Mouse (Mus musculus): ENCODE results near the gene Cttnbp2nl.

The Cttnbp2nl gene

DNA sequence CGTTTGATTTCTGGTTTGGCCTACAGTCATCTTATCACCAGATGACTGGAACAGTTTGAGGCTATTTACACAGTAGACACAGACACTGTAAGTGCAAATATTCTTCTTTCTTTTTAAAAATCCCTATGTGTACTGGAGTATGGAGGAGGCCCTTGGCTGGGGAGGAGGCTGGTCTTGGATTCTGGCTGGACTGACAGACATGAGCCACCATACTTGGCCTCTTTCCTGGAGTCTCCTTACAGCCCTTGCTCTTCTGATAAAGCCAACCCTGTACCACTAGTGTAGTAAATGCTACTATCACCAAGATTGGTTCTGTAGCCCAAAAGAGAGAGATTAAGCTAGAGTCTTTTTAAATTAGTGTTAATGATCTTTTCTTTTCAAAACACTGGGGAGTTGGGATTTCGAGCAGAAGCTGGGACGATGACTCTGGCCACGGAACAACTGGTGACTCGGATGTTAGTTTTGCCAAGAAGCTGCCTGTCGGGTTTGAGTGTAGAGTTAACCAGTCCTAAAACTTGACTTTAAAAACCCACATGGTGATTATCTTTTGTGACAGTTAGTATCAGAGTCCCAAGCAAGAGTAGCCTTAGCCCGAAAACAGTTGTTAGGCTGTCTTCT lies 40.1 kb downstream of the Cttnbp2nl start:
- DNase-seq = no peak

DNA sequence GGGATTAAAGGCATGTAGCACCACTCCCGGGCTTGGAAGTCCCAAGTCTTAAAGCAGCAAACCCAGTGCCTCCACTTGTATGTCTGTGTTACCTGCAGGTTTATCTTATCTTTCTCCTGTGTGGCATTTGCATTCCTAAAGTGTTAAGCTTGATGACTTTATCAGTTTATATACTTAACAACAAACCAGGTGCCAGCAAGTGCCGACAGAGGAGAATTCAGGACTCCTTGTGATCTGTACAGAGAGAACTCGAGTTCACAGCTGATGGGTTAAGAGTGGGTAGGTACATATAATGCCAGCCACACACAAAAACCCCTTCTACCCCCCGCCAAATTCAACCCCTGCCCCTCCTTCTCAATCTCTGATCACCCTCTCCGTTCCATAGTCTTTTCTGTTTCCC lies 41.1 kb downstream of the Cttnbp2nl start:
- DNase-seq = no peak

GRCm38 (mm10) chr3:105010681-105011339 lies 42.1 kb downstream of the Cttnbp2nl start:
- no peak for DNase-seq

- no peak for DNase-seq
These were observed 44.9 kb downstream of the Cttnbp2nl start for GRCm38 (mm10) chr3:105008070-105008469.

- DNase-seq = no peak
These were observed 46.8 kb downstream of the Cttnbp2nl start for GRCm38 (mm10) chr3:105006101-105006500.

DNA sequence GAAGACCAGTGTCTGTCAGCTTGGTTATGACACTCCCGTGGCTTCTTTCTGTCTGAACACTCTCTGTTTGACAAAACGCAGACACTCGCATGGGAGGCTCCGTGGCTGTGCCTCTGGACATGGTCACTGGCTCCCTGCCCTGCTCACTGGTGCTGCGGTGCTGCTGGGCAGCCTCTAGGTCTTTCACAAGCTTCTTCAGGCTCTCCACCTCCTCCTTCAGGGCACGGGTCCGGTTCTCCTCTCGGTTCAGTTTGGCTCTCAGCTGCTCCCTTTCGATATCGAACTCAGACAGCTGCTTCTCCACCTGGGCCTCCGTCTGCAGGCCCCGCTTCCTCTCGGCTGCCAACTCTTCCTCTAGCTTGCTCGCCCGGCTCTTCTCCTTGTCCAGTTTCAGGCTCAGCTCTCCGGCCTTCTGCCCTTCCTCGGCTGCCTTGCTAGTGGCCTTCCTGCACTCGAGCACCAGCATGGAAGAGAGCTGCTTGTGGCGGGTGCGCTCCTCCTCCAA lies 47.3 kb downstream of the Cttnbp2nl start:
- DNase-seq = no peak

GRCm38 (mm10) chr3:105005011-105005410 lies 47.9 kb downstream of the Cttnbp2nl start:
- DNase-seq = no peak

DNA sequence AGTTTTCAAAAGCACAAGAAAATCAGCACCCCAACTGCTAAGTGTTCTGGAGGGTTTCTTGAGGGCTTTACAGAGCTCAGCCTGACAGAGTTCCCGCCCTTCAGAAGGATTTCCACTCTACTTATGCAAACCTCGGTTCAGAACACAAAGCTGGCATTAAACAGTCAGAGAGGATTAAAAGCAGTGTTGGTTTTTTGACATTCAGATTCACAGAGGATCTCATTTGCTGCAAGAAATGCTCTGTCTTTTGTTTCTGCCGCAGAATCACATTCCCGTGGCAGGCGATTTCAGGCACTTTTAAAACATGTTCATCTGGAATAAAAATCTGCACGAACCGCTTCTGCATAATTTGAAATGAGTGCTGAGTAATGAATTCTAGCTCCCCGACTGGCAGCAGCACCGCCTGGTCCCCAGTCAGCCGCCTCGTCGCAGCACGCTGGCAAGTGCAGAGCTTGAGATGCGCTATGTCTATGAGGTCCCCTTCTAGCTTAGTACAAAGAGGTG lies 48.9 kb downstream of the Cttnbp2nl start:
- no peak for DNase-seq

- no peak for DNase-seq
These were observed 51.6 kb downstream of the Cttnbp2nl start for GRCm38 (mm10) chr3:105001374-105001773.

DNA sequence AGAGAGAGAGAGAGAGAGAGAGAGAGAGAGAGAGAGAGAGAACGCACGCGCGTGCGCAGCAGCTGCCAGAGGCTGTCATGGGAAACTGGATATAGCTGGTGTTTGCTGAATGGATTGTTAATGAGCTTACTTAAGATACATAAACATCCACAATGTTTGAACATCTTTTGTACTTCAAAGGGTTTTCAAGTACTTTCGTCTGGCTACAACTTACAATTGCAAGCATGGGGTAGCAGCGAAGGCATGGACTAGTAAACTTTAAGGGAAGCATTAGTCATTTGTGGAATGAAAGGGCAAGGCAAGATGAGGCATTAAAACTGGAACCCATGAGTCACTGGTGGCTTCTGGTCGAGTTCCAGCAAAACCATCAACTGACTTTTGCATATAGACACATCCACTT lies 52.4 kb downstream of the Cttnbp2nl start:
- DNase-seq = no peak

DNA sequence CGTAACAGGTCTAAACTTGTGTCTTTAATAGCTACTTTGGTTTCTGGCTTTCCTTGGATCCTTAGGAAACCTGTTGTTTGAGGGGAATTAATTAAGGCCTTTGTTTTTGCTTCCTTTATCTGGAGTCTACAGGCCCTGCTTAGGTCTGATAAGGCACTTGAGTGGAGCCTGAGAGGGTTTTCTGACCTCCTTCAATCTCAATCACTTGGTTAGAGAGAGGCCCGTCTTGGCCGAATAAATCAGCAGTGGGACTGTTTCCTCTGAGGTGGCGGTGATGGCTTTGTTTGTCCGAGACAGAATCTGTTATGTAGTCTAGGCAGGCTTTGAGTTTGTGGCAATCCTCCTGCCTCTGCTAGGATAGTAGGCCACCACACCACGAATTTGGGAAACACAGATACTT lies 55.4 kb downstream of the Cttnbp2nl start:
- no peak for DNase-seq

DNA sequence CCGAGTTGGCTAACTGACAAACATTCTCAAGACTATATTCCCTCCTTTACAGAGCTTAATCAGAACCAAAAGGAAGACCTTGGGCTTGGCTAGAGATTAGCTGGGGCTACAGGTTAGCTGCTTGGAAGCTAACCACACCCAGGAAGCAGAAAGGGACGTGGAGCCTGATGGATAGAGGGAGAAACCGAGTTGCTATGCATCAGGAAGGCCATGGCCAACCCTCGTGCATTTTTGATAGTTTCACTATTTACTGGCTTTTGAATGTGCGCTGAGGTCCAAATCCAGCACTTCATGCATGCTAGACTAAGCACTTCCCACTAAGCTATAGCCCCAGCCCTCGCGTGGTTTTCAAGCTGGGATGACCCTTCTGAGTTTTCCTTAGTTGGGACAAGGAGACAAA lies 57.2 kb downstream of the Cttnbp2nl start:
- no peak for DNase-seq

- DNase-seq = no peak
These were observed 58.5 kb downstream of the Cttnbp2nl start for GRCm38 (mm10) chr3:104994415-104994841.

DNA sequence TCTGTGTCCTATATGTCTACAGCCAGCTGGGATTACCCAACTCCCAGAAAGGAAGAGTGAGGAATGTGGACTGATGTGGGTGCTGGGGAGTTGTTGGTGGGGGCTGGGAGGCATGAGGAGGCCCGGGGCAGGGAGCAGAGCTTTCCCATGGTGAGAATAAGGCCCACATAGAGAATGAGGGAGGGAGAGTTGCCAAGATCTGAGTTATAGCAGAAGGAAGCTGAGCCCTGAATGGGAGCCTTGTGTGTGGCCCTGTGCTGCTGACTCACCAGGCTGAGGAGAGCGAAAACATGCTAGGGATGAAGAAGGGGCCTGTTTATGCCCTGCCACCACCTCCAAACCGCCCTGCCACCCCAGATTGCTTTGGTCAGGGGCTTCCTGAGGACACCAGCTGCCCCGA lies 59.1 kb downstream of the Cttnbp2nl start:
- no peak for DNase-seq

DNA sequence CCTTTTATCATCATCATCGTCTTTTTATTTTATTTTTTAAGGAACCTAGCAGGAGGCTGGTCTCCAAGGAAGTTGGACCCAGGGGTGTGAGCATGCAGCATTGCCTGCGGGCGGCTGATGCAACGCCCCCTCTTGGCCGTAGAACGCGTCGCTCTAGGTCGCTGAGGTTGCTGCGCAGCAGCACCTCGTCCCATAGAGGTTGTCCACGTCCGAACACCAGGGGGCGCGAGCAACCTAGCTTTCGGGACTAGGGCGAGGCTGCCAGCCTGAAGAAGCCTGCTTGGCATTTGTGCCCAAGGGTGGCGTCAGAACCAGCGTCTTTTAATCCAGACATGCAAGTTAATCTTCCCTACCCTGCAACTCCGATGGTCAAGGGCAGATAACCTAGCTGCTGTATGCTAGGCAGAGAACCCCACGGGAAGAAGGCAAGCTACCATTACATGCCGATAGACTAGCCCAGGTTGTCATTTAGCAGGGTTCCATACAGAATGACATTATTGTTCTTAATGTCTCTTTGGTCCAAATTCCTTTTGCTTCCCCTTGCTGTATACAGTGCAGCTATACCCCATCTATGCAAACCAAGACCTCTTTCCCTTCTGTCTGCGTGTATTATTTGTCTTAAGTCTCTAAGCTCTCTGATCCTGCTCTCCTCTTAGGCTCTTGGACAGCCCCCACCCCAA lies 60.1 kb downstream of the Cttnbp2nl start:
- peak; percentile 89 for DNase-seq

DNA sequence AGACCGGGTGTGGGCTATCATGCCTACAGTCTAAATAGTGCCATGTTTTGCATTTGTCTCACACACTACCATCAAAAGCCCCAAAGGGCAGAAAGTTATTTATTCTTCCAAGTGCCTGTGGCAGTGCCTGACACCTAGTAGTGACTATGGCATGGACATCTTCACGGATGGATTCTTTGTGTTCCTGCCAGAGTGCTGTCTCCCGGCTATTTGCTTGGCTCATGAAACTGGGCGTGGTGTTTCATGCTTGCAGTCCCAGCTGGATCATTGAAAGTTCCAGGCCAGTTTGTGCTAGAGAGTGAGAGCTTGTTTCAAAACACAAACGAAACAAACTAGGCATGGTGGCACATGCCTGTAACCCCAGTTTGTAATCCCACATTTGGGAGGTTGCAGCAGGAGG lies 61.2 kb downstream of the Cttnbp2nl start:
- no peak for DNase-seq

DNA sequence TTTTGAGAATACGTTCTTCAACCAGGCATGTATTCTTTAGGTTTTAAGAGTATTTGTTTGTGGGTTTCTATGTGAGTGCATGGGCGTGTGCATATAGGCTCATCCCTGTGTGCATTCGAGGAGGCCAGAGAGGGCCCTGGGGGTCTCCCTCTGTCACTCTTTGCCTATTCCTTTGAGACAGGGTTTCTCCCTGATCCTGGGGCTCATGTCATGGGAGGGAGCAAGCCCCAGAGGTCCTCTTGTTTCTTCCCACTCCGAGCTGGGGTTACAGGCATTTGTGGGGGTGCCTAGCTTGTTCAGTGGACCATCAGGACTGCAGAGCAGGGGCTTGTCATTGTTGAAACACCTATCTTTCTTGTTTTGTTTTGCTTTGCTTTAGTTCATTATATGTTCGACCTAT lies 65.1 kb downstream of the Cttnbp2nl start:
- no peak for DNase-seq

GRCm38 (mm10) chr3:104979735-104980134 lies 73.2 kb downstream of the Cttnbp2nl start:
- DNase-seq = no peak

DNA sequence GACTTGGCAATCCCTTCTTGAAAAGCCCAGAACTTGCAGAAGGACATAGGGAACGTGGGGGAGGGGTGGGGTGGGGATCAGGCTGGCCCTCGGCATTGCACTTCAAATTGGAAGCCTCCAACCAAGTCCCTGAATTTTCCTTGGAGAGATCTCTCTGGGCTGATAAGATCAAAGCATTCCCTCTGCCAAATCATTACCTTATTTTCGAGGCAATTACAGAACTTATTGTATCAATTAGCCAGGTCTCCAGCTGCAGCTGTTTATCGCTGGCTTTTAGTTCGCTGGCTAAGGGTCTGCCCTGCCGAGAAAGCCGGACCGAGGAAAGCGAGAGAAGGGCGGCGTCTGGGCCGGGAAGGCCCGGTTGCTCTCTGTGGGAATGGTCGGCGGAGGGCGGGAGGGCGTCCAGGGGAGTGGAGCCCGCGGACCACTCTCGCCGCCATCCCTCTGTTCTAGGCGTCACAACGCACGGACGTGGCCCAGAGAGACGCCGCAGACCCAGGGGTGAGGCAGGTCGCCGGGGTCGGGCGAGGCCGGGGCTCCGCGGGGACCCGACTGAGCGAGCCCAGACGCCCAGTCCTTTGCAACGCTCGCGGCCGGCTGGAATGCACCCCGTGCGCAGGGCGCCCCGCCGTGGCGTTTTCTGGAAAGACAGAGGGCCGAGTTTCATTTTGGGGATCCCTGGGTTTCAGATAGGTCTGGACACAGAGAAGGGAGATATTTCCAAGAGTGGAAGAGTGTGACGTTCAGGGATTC lies 85.2 kb downstream of the Cttnbp2nl start:
- DNase-seq = peak; percentile 83

DNA sequence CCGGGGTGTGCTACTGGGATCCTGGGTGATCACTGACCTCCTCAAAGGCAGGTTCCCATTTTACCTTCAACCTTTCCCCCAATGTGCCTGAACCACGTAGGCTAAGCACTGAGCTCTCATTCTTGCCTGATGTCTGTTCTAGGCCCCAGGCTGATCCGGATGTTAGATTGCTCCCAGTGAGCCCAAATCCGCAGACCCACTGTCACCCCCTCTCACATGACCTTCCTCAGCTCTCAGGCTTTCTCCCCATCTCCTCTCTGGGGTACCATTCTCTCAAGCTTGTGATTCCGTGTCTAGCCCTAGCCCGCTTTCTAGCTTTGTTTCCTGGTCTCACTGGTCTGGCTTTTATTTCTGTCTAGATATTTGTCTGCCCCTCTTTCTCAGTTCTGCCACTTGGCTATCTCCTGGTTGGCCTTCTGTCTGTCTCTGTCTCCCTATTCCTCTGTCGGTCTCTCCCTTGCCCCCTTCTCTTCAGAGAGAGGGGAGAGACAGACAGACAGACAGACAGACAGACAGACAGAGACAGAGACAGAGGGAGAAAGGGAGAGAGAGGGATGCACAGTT lies 86.9 kb downstream of the Cttnbp2nl start:
- DNase-seq = no peak

- no peak for DNase-seq
These were observed 87.7 kb downstream of the Cttnbp2nl start for GRCm38 (mm10) chr3:104965070-104965855.
